Mouse (Mus musculus): ENCODE measurements around the gene Rrp12. TPM values are rescaled to one million over a fixed set of nuclear protein-coding genes. Genes with fewer than 3 reads are reported as not detected.
A peak's percentile ranks its signal among the peaks of the same experiment; 100 is the strongest.

Rrp12 gene
- 15.4 and 15.9 TPM in 2 replicates for polyA plus RNA-seq (2015; fragmentation: Nextera tagmentation; extraction: Ambion mirVana)

DNA sequence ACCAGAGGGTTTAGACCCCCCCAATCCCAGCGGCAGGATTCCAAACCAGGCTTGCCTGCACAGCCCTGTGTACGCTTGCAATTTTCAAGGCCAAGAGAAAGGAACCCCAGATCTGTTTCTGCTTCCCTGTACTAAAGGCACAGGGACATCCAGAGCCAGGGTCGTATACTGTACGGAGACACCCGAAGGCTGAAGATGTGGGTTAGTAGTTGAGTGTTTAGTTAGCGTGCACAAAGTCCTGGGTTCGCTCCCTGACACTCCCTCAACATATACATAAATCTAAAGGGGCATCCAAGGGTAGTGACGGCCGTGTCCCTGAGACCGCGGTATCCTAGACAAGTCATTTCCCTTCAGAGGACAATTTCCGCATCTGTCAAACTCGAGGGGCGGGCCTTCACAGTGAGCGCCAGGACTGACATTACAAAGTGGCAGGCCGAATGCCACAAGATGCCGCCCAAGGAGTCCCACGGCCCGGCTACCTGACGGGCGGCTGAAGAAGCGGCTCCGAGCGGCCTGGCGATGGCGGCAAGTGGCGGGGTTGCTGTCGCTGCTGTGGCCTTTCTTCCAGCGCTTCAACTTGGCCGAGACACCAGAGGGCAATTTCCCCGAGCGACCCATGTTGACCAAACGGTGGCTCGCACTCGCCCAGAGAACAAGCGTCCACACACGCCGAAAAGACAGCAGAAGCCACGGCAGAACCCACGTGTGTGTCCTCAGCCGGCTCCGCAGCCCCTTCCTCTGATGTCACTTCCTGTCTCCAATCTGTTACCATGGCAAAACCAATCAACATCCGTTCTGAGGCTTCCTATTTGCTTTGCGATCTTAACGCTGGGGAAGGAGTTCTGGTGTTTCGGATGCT is at the start of gene Rrp12:
Rrp12 (minus strand) TSS at position 714 of the 859 bp plus-strand sequence.
- peaks cover 8% of the 10 kb centered on the region for H3K4me1 ChIP-seq (ENCODE audit: control insufficient read depth, insufficient read depth, low read length)
- ATAC-seq (ENCODE audit: insufficient read depth, low FRiP score) = peak; percentile 90; the same call in 1 of the 2 replicates
- H3K4me2 ChIP-seq (ENCODE audit: low read depth, low read length) = peak within 1 kb of the TSS; percentile 89
- no peaks in the 10 kb centered on the region; the same call in 1 of the 2 replicates for H3K36me3 ChIP-seq (ENCODE audit: control insufficient read depth, insufficient read depth, low read length)
- peak within 1 kb of the TSS; percentile 72 for H3K9ac ChIP-seq (ENCODE audit: low read length)
- WGBS = 1% methylated on average over 46 of the region's 46 CpGs
- no peaks in the 10 kb centered on the region for H3K9me3 ChIP-seq (replicated peaks; ENCODE audit: control insufficient read depth, low read length)
- peak within 1 kb of the TSS; percentile 84 for H3K4me3 ChIP-seq (replicated peaks; ENCODE audit: low read length)
- 0 out of 2 replicates have a peak within 1 kb of the TSS, but pooled peaks have one; percentile 27 for H3K27ac ChIP-seq (ENCODE audit: low read length)
- no peaks in the 10 kb centered on the region for H3K27me3 ChIP-seq (ENCODE audit: control insufficient read depth, insufficient read depth, low read length)

- H3K27me3 ChIP-seq (ENCODE audit: control insufficient read depth, insufficient read depth, low read length) = no peaks in the 10 kb centered on the region
- no peak overlapping the region for H3K27ac ChIP-seq (ENCODE audit: low read length)
- 85% methylated on average over 7 of the region's 7 CpGs for WGBS
- no peak for ATAC-seq (ENCODE audit: insufficient read depth, low FRiP score)
- no peaks in the 10 kb centered on the region for H3K9me3 ChIP-seq (replicated peaks; ENCODE audit: control insufficient read depth, low read length)
- no peak overlapping the region for H3K9ac ChIP-seq (ENCODE audit: low read length)
- no peak overlapping the region for H3K4me2 ChIP-seq (ENCODE audit: low read depth, low read length)
- H3K4me3 ChIP-seq (replicated peaks; ENCODE audit: low read length) = no peak overlapping the region
- H3K36me3 ChIP-seq (ENCODE audit: control insufficient read depth, insufficient read depth, low read length) = peaks cover 42% of the 10 kb centered on the region
- H3K4me1 ChIP-seq (ENCODE audit: control insufficient read depth, insufficient read depth, low read length) = no peaks in the 10 kb centered on the region
These were observed 47.9 kb upstream of the Rrp12 start for GRCm38 (mm10) chr19:41943841-41944240.

GRCm38 (mm10) chr19:41938539-41938938 is 42.6 kb upstream of the Rrp12 start:
- Histone ChIP-seq H3K4me2 (ENCODE audit: low read depth, low read length) (no peak overlapping the region), H3K27ac (ENCODE audit: low read length) (no peak overlapping the region), H3K36me3 (ENCODE audit: control insufficient read depth, insufficient read depth, low read length) (peaks cover 16% of the 10 kb centered on the region), H3K9ac (ENCODE audit: low read length) (no peak overlapping the region), H3K4me3 (replicated peaks; ENCODE audit: low read length) (no peak overlapping the region), H3K4me1 (ENCODE audit: control insufficient read depth, insufficient read depth, low read length) (peaks cover 8% of the 10 kb centered on the region), H3K27me3 (ENCODE audit: control insufficient read depth, insufficient read depth, low read length) (no peaks in the 10 kb centered on the region), H3K9me3 (replicated peaks; ENCODE audit: control insufficient read depth, low read length) (no peaks in the 10 kb centered on the region)
- no peak for ATAC-seq (ENCODE audit: insufficient read depth, low FRiP score)
- 87% methylated on average over 5 of the region's 5 CpGs for WGBS

GRCm38 (mm10) chr19:41935921-41936320 is 39.9 kb upstream of the Rrp12 start:
- H3K4me2 ChIP-seq (ENCODE audit: low read depth, low read length) = no peak overlapping the region
- peaks cover 15% of the 10 kb centered on the region for H3K4me1 ChIP-seq (ENCODE audit: control insufficient read depth, insufficient read depth, low read length)
- peaks cover 4% of the 10 kb centered on the region; the same call in 1 of the 2 replicates for H3K36me3 ChIP-seq (ENCODE audit: control insufficient read depth, insufficient read depth, low read length)
- ATAC-seq (ENCODE audit: insufficient read depth, low FRiP score) = no peak
- no peaks in the 10 kb centered on the region for H3K27me3 ChIP-seq (ENCODE audit: control insufficient read depth, insufficient read depth, low read length)
- no peaks in the 10 kb centered on the region for H3K9me3 ChIP-seq (replicated peaks; ENCODE audit: control insufficient read depth, low read length)
- no peak overlapping the region for H3K4me3 ChIP-seq (replicated peaks; ENCODE audit: low read length)
- H3K9ac ChIP-seq (ENCODE audit: low read length) = no peak overlapping the region
- no peak overlapping the region for H3K27ac ChIP-seq (ENCODE audit: low read length)
- 81% methylated on average over 1 of the region's 1 CpGs for WGBS

DNA sequence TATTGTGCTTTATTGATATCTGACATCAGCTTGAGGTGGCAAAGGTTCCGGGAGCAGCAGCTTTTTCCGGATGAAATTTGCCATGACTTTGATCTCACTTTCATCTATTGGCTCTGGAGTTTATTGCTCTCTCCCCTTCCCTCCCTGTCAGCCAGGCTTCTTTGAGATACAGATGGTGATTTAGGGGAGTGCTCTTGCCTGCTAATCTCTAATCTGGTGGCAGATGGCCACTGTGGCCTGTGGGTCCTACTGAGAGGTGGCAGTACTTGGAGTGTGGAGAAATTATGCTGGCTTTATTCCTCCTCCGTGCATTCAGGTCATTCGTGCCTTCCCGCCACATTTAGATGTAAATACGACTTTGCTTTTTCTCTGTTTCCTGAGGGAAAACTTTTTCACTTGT is 38.2 kb upstream of the Rrp12 start:
- Histone ChIP-seq H3K9me3 (replicated peaks; ENCODE audit: control insufficient read depth, low read length) (no peaks in the 10 kb centered on the region), H3K4me2 (ENCODE audit: low read depth, low read length) (peak overlapping the region; percentile 74), H3K4me3 (replicated peaks; ENCODE audit: low read length) (peak overlapping the region; percentile 96), H3K27ac (ENCODE audit: low read length) (no peak overlapping the region), H3K9ac (ENCODE audit: low read length) (peak overlapping the region; percentile 87), H3K27me3 (ENCODE audit: control insufficient read depth, insufficient read depth, low read length) (no peaks in the 10 kb centered on the region), H3K36me3 (ENCODE audit: control insufficient read depth, insufficient read depth, low read length) (no peaks in the 10 kb centered on the region), H3K4me1 (ENCODE audit: control insufficient read depth, insufficient read depth, low read length) (peaks cover 15% of the 10 kb centered on the region)
- ATAC-seq (ENCODE audit: insufficient read depth, low FRiP score) = no peak
- 32% methylated on average over 6 of the region's 6 CpGs for WGBS

- Histone ChIP-seq H3K27ac (ENCODE audit: low read length) (peak within 1 kb of the TSS; percentile 27; the same call in 1 of the 2 replicates), H3K9ac (ENCODE audit: low read length) (peak within 1 kb of the TSS; percentile 87), H3K4me2 (ENCODE audit: low read depth, low read length) (peak within 1 kb of the TSS; percentile 87), H3K27me3 (ENCODE audit: control insufficient read depth, insufficient read depth, low read length) (no peaks in the 10 kb centered on the region), H3K4me1 (ENCODE audit: control insufficient read depth, insufficient read depth, low read length) (peaks cover 15% of the 10 kb centered on the region), H3K4me3 (replicated peaks; ENCODE audit: low read length) (peak within 1 kb of the TSS; percentile 96), H3K36me3 (ENCODE audit: control insufficient read depth, insufficient read depth, low read length) (no peaks in the 10 kb centered on the region), H3K9me3 (replicated peaks; ENCODE audit: control insufficient read depth, low read length) (no peaks in the 10 kb centered on the region)
- ATAC-seq (ENCODE audit: insufficient read depth, low FRiP score) = peak; percentile 100
- under 1% methylated on average over 47 of the region's 47 CpGs for WGBS
These were observed 37.5 kb upstream of the Rrp12 start, which contains the start of the genes Exosc1 and Zdhhc16 for GRCm38 (mm10) chr19:41933179-41934086. Gene Exosc1, minus strand, starts transcription at chr19:41933423. Gene Zdhhc16, plus strand, starts transcription at chr19:41933480.

- Histone ChIP-seq H3K4me1 (ENCODE audit: control insufficient read depth, insufficient read depth, low read length) (peaks cover 15% of the 10 kb centered on the region), H3K27ac (ENCODE audit: low read length) (peak overlapping the region; percentile 27; the same call in 1 of the 2 replicates), H3K9me3 (replicated peaks; ENCODE audit: control insufficient read depth, low read length) (no peaks in the 10 kb centered on the region), H3K4me3 (replicated peaks; ENCODE audit: low read length) (peak overlapping the region; percentile 96), H3K36me3 (ENCODE audit: control insufficient read depth, insufficient read depth, low read length) (no peaks in the 10 kb centered on the region), H3K27me3 (ENCODE audit: control insufficient read depth, insufficient read depth, low read length) (no peaks in the 10 kb centered on the region), H3K4me2 (ENCODE audit: low read depth, low read length) (peak overlapping the region; percentile 87), H3K9ac (ENCODE audit: low read length) (peak overlapping the region; percentile 87)
- WGBS = under 1% methylated on average over 28 of the region's 28 CpGs
- ATAC-seq (ENCODE audit: insufficient read depth, low FRiP score) = no peak
These were observed 36.7 kb upstream of the Rrp12 start for GRCm38 (mm10) chr19:41932686-41933085.

DNA sequence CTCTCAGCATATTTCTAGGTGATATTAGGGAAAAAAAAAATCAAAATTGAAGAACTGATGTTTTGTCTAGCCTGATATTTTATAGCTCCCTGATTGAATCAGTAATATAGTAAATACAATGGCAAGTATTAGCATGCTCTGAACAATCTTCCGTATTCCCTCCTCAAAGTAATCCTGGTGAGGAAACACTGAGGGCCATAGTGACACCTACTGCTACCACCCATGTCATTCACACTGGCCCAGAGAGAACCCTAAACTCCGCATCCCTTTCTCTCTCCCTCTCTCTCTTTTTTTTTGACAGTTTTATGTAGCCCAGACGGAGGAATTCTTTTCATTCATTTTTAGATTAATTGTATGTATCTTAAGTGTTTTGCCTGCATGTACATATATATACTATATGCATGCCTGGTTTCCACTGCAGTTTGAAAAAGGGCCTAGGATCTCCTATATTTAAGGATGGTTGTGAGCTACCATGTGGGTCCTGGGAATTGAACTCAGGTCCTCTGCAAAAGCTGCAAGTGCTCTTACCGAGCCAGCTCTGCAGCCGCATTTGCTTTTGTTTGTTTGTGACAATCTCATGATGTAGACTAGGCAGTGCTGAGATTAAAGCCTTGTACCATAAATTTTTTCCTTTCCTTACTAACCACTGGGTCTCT is 24.6 kb upstream of the Rrp12 start:
- Histone ChIP-seq H3K4me2 (ENCODE audit: low read depth, low read length) (no peak overlapping the region), H3K27ac (ENCODE audit: low read length) (no peak overlapping the region), H3K36me3 (ENCODE audit: control insufficient read depth, insufficient read depth, low read length) (peaks cover 27% of the 10 kb centered on the region), H3K9ac (ENCODE audit: low read length) (no peak overlapping the region), H3K9me3 (replicated peaks; ENCODE audit: control insufficient read depth, low read length) (no peaks in the 10 kb centered on the region), H3K4me1 (ENCODE audit: control insufficient read depth, insufficient read depth, low read length) (no peaks in the 10 kb centered on the region), H3K4me3 (replicated peaks; ENCODE audit: low read length) (no peak overlapping the region), H3K27me3 (ENCODE audit: control insufficient read depth, insufficient read depth, low read length) (no peaks in the 10 kb centered on the region)
- no peak for ATAC-seq (ENCODE audit: insufficient read depth, low FRiP score)
- 66% methylated on average over 5 of the region's 5 CpGs for WGBS

Data from stomach, embryonic 16.5 days (tissue).